Mouse (Mus musculus): ENCODE measurements at regions not wholly inside any gene's neighbourhood (a gene's known extent, or its start where the extent isn't known, plus 50 kb on each side); places are given as distances from the start of the nearest gene placed in this dataset.

- DNase-seq (ENCODE audit: low spot score), result no peak
These were observed 87.1 kb downstream of the Ankrd50 start for GRCm38 (mm10) chr3:38397615-38397956.

GRCm38 (mm10) chr3:38396760-38397614, 87.7 kb downstream of the Ankrd50 start:
- DNase-seq (ENCODE audit: low spot score), result no peak

GRCm38 (mm10) chr3:38394308-38394707, 90.3 kb downstream of the Ankrd50 start:
- no peak for DNase-seq (ENCODE audit: low spot score)

- no peak for DNase-seq (ENCODE audit: low spot score)
These were observed 95.0 kb downstream of the Ankrd50 start for GRCm38 (mm10) chr3:38389647-38390046.

- no peak for DNase-seq (ENCODE audit: low spot score)
These were observed 95.7 kb downstream of the Ankrd50 start for GRCm38 (mm10) chr3:38388961-38389360.

- no peak for DNase-seq (ENCODE audit: low spot score)
These were observed 101.9 kb downstream of the Ankrd50 start for GRCm38 (mm10) chr3:38382743-38383142.

- DNase-seq (ENCODE audit: low spot score), result no peak
These were observed 103.0 kb downstream of the Ankrd50 start for GRCm38 (mm10) chr3:38381623-38382022.

- DNase-seq (ENCODE audit: low spot score), result peak; percentile 26
These were observed 111.0 kb downstream of the Ankrd50 start for GRCm38 (mm10) chr3:38373690-38374089.

- no peak for DNase-seq (ENCODE audit: low spot score)
These were observed 112.9 kb downstream of the Ankrd50 start for GRCm38 (mm10) chr3:38371702-38372101.

- DNase-seq (ENCODE audit: low spot score), result no peak
These were observed 120.8 kb downstream of the Ankrd50 start for GRCm38 (mm10) chr3:38363888-38364287.

GRCm38 (mm10) chr3:38361411-38361810, 123.2 kb downstream of the Ankrd50 start:
- DNase-seq (ENCODE audit: low spot score), result no peak

GRCm38 (mm10) chr3:38360974-38361373, 123.7 kb downstream of the Ankrd50 start:
- no peak for DNase-seq (ENCODE audit: low spot score)

- no peak for DNase-seq (ENCODE audit: low spot score)
These were observed 124.2 kb downstream of the Ankrd50 start for GRCm38 (mm10) chr3:38360421-38360921.

- DNase-seq (ENCODE audit: low spot score), result no peak
These were observed 126.6 kb downstream of the Ankrd50 start for GRCm38 (mm10) chr3:38357905-38358491.

- no peak for DNase-seq (ENCODE audit: low spot score)
These were observed 140.4 kb downstream of the Ankrd50 start for GRCm38 (mm10) chr3:38344283-38344682.

- DNase-seq (ENCODE audit: low spot score), result no peak
These were observed 143.0 kb downstream of the Ankrd50 start for GRCm38 (mm10) chr3:38341666-38342065.

GRCm38 (mm10) chr3:38333321-38333910, 151.2 kb downstream of the Ankrd50 start:
- no peak for DNase-seq (ENCODE audit: low spot score)

- DNase-seq (ENCODE audit: low spot score), result no peak
These were observed 153.5 kb downstream of the Ankrd50 start for GRCm38 (mm10) chr3:38331169-38331568.

GRCm38 (mm10) chr3:38327286-38327685, 157.4 kb downstream of the Ankrd50 start:
- DNase-seq (ENCODE audit: low spot score), result no peak

GRCm38 (mm10) chr3:38326211-38326610, 158.4 kb downstream of the Ankrd50 start:
- no peak for DNase-seq (ENCODE audit: low spot score)

GRCm38 (mm10) chr3:38324663-38325062, 160.0 kb downstream of the Ankrd50 start:
- no peak for DNase-seq (ENCODE audit: low spot score)

- DNase-seq (ENCODE audit: low spot score), result peak; percentile 63
These were observed 162.2 kb downstream of the Ankrd50 start for GRCm38 (mm10) chr3:38322426-38322825.

GRCm38 (mm10) chr3:38321620-38322019, 163.0 kb downstream of the Ankrd50 start:
- DNase-seq (ENCODE audit: low spot score), result no peak

All from urinary bladder, postnatal 14 days (tissue).